Mouse (Mus musculus) G1E (cell line): ENCODE data around the gene Iqck.

Experiments used
- CTCF ChIP-seq: IDR thresholded peaks from 2 replicates; pipeline ENCODE4 v1.5.1; 2012; ENCODE audit warnings: low read depth, low read length, inconsistent platforms, mixed read lengths
- GATA1 ChIP-seq: IDR thresholded peaks from 2 replicates; pipeline ENCODE4 v1.6.1; 2012; ENCODE audit warnings: borderline replicate concordance, low read length, inconsistent platforms, mixed read lengths
- TAL1 ChIP-seq: conservative IDR thresholded peaks from 2 replicates; pipeline ENCODE4 v1.6.1; 2012; ENCODE audit warnings: low read depth, low read length, inconsistent platforms, mixed read lengths

DNA sequence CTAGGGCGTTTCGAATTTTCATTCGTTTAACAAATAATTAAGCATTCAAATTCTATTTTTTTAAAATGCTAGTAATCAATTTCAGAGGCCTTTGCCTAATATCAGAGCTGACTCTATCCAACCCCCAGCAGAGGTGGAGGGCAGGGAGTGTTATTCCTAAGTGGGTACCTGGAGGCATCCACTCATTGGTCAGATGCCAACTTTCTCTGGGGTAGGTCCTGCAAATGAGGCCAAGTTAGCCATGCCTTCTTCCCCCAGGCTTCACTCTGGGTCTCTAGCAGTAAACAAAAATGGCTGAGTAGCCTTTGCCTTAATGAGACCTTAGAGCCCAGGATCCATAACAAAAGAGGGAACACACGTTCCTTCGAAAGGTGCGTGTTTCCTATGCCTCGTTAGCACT, 123.6 kb downstream of the Iqck start:
- TF ChIP-seq CTCF: no peak
- TF ChIP-seq TAL1: no peak
- TF ChIP-seq GATA1: no peak
